Mouse (Mus musculus) stomach, postnatal 0 days (tissue): Measurements from ENCODE around the gene Spata31.

ENCODE experiments used
- CTCF ChIP-seq: IDR thresholded peaks from 2 replicates; pipeline ENCODE4 v1.5.1; 2016; ENCODE audit warnings: antibody characterized with exemption, low read depth, mild to moderate bottlenecking, moderate library complexity
- EP300 ChIP-seq: optimal IDR thresholded peaks from 2 replicates; pipeline ENCODE3; 2016; ENCODE audit warnings: antibody characterized with exemption

GRCm38 (mm10) chr13:64903585-64904208 lies 13.5 kb upstream of the Spata31 start, which contains the start of gene Cntnap3:
- TF ChIP-seq EP300: no peak
- peak; percentile 75 for TF ChIP-seq CTCF
